Mouse (Mus musculus) testis, adult 2 months (tissue): ENCODE results near the gene Aasdhppt. TPM values are rescaled to one million over a fixed set of nuclear protein-coding genes. Genes with fewer than 3 reads are reported as not detected.

Experiments
- H3K27ac ChIP-seq: fragments of 200-500 bp; 2 replicates; pipeline ENCODE4 v1.5.1; 2012; ENCODE audit warnings: low read depth, low read length; ENCODE audit not compliant: control insufficient read depth, insufficient read depth
- H3K27me3 ChIP-seq: fragments of 200-500 bp; 2 replicates; pipeline ENCODE4 v1.6.1; 2012; ENCODE audit warnings: mild to moderate bottlenecking, low read length, moderate library complexity; ENCODE audit not compliant: control insufficient read depth, insufficient read depth
- H3K36me3 ChIP-seq: fragments of 200-500 bp; 2 replicates; pipeline ENCODE4 v1.6.1; 2012; ENCODE audit warnings: mild to moderate bottlenecking, low read length; ENCODE audit not compliant: control insufficient read depth, insufficient read depth
- H3K4me1 ChIP-seq: fragments of 200-500 bp; 2 replicates; pipeline ENCODE4 v1.6.1; 2012; ENCODE audit warnings: low read length; ENCODE audit not compliant: control insufficient read depth, insufficient read depth
- H3K4me3 ChIP-seq: fragments of 200-500 bp; 2 replicates; pipeline ENCODE4 v1.5.1; 2012; ENCODE audit warnings: low read depth, mild to moderate bottlenecking, low read length, moderate library complexity, mixed read lengths; ENCODE audit not compliant: control insufficient read depth
- CTCF ChIP-seq: fragments of 200-500 bp; IDR thresholded peaks from 2 replicates; pipeline ENCODE4 v1.5.1; 2012; ENCODE audit warnings: low read depth, mild to moderate bottlenecking, inconsistent platforms, low read length, moderate library complexity; ENCODE audit not compliant: control insufficient read depth, insufficient read depth, insufficient replicate concordance
- POLR2A ChIP-seq: fragments of 200-500 bp; IDR thresholded peaks from 2 replicates; pipeline ENCODE4 v1.6.1; 2012; ENCODE audit warnings: low read depth, mild to moderate bottlenecking, inconsistent platforms, low read length, moderate library complexity; ENCODE audit not compliant: control insufficient read depth
- polyA plus RNA-seq: library from polyadenylated mRNA; depleted of rRNA; stranded (reverse); fragments of >200 nt; gene quantifications from 2 replicates; pipeline ENCODE4 v1.2.3, GENCODE M21; 2012; rRNA removed

The Aasdhppt gene
- polyA plus RNA-seq, 1 experiment = 5.1 TPM

DNA sequence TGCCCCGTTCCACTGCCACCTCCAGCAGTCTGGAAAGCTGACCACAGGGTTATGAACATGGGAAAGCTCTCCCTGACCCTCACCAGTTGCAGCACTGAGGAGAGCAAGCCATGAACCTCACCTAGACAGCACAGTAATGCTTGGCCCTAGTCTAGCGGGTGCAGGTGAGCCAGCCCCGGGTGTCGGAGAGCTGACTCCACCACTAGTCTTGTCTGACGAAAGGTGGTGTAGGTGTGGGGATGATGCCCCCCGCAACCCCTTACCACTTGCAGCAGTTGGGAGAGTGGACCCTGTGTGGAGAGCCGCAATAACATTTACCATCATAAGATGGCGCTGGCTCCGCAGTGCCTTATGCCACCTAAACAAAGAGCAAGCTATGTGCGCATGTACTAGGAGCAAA lies 50.2 kb downstream of the Aasdhppt start:
- Histone ChIP-seq H3K4me1 (no peaks in the 10 kb centered on the region), H3K27me3 (no peaks in the 10 kb centered on the region), H3K36me3 (no peaks in the 10 kb centered on the region), H3K4me3 (no peak overlapping the region), H3K27ac (no peak overlapping the region)
- TF ChIP-seq CTCF (no peak), POLR2A (no peak)

Other genes starting within 250 kb of the Aasdhppt start
- 0.69 and 0.96 TPM in 2 replicates for gene Kbtbd3, start 362 bp upstream of the Aasdhppt start, polyA plus RNA-seq
- 2.0 and 3.0 TPM in 2 replicates for gene Msantd4, start 67.1 kb upstream of the Aasdhppt start, polyA plus RNA-seq